In genomic region chr14:111074517-111074916, GRCm38 (mm10) we compare ENCODE assay signal across 32 mouse cellular contexts.
"Had no signal": no experiment of that assay in that cellular context is flagged by ENCODE, and none has a peak within 500 bp of the region (broad histone marks: within the 10 kb centered on the region; RNA-seq: fewer than 3 reads in every experiment).

No protein-coding gene starts in this region.

- ATAC-seq: hindbrain, postnatal 0 days; inflammation-experienced regulatory T-cells, adult 6 months had no signal

- H3K36me3 ChIP-seq: heart, embryonic 10.5 days; heart, embryonic 12.5 days; heart, embryonic 13.5 days; heart, embryonic 15.5 days; hindbrain, embryonic 10.5 days; hindbrain, embryonic 12.5 days; hindbrain, embryonic 13.5 days; hindbrain, embryonic 15.5 days; kidney, embryonic 15.5 days had no signal

- H3K4me2 ChIP-seq: heart, embryonic 11.5 days; heart, embryonic 12.5 days; heart, embryonic 13.5 days; heart, embryonic 15.5 days; hindbrain, embryonic 12.5 days; hindbrain, embryonic 13.5 days; hindbrain, embryonic 14.5 days; hindbrain, embryonic 15.5 days; kidney, embryonic 15.5 days had no signal

- H3K9me3 ChIP-seq: heart, embryonic 10.5 days; heart, embryonic 13.5 days; heart, embryonic 15.5 days; hindbrain, embryonic 10.5 days; hindbrain, embryonic 12.5 days; hindbrain, embryonic 13.5 days; hindbrain, embryonic 15.5 days; kidney, embryonic 15.5 days had no signal

- H3K9ac ChIP-seq: heart, embryonic 12.5 days; heart, embryonic 13.5 days; heart, embryonic 15.5 days; hindbrain, embryonic 12.5 days; hindbrain, embryonic 13.5 days; hindbrain, embryonic 14.5 days; hindbrain, embryonic 15.5 days; kidney, embryonic 15.5 days had no signal

- H3K4me1 ChIP-seq: heart, embryonic 10.5 days; heart, embryonic 12.5 days; heart, embryonic 13.5 days; heart, embryonic 15.5 days; hindbrain, embryonic 10.5 days; hindbrain, embryonic 12.5 days; hindbrain, embryonic 13.5 days; hindbrain, embryonic 15.5 days; kidney, embryonic 15.5 days had no signal

- H3K4me3 ChIP-seq: heart, embryonic 10.5 days; heart, embryonic 12.5 days; heart, embryonic 13.5 days; heart, embryonic 15.5 days; hindbrain, embryonic 10.5 days; hindbrain, embryonic 12.5 days; hindbrain, embryonic 13.5 days; hindbrain, embryonic 15.5 days; kidney, embryonic 15.5 days; layer of hippocampus, adult 2 months; left cerebral cortex, adult 2 months had no signal

- DNase-seq: heart, postnatal 10 days; heart, postnatal 14 days; heart, postnatal 36 days; heart, postnatal 4 days; kidney, adult 11 months; kidney, adult 18-20 months; kidney, adult 2 months; kidney, adult 8-10 months; kidney, adult 9 months; kidney, postnatal 10 days; kidney, postnatal 14 days; kidney, postnatal 25 days; kidney, postnatal 36 days; kidney, postnatal 4 days; layer of hippocampus, adult 9-11 months; layer of hippocampus, postnatal 36 days had no signal

- H3K27me3 ChIP-seq: heart, embryonic 12.5 days; heart, embryonic 13.5 days; heart, embryonic 15.5 days; hindbrain, embryonic 12.5 days; hindbrain, embryonic 13.5 days; hindbrain, embryonic 15.5 days; kidney, embryonic 15.5 days had no signal

- H3K27ac ChIP-seq: heart, embryonic 10.5 days; heart, embryonic 13.5 days; heart, embryonic 15.5 days; hindbrain, embryonic 10.5 days; hindbrain, embryonic 12.5 days; hindbrain, embryonic 13.5 days; hindbrain, embryonic 14.5 days; hindbrain, embryonic 15.5 days; hindbrain, postnatal 0 days; kidney, embryonic 15.5 days; kidney, postnatal 0 days; layer of hippocampus, adult 2 months; left cerebral cortex, adult 2 months had no signal
